Mouse (Mus musculus) Patski (cell line): ENCODE measurements at regions not wholly inside any gene's neighbourhood (a gene's known extent, or its start where the extent isn't known, plus 50 kb on each side); places are given as distances from the start of the nearest gene placed in this dataset.

Experiments used
- ATAC-seq: fragments of 100-300 bp; one replicate; pipeline ENCODE4 v1.8.0; 2021
- CTCF ChIA-PET: fragments of 350-600 bp; sonication (Branson Sonifier 250); formaldehyde crosslinking; loops from one replicate; lab custom pipeline; 2022; ENCODE audit warnings: inconsistent platforms; lab: Charles Lee
- POLR2A ChIA-PET: fragments of 350-600 bp; sonication (Branson Sonifier 250); formaldehyde crosslinking; loops from one replicate; lab custom pipeline; 2022; ENCODE audit warnings: antibody characterized with exemption, inconsistent platforms; lab: Charles Lee
- DNase-seq: peaks from one replicate; pipeline ENCODE4 v3.0.0-alpha.2; 2011; ENCODE audit warnings: low read depth, low spot score
- H3K27me3 ChIP-seq: fragments of 371-371 bp; one replicate; pipeline ENCODE4 v1.5.1; 2021
- CTCF ChIP-seq: fragments of 100-300 bp; IDR thresholded peaks from one replicate; pipeline ENCODE4 v1.5.1; 2021
- in situ Hi-C: fragments of 300-500 bp; cut with MboI; formaldehyde crosslinking; loops from 3 replicates; pipeline ENCODE4 v1.11.1; 2018; ENCODE audit warnings: low pct_unique_long_range_greater_than_20kb, mixed read lengths

DNA sequence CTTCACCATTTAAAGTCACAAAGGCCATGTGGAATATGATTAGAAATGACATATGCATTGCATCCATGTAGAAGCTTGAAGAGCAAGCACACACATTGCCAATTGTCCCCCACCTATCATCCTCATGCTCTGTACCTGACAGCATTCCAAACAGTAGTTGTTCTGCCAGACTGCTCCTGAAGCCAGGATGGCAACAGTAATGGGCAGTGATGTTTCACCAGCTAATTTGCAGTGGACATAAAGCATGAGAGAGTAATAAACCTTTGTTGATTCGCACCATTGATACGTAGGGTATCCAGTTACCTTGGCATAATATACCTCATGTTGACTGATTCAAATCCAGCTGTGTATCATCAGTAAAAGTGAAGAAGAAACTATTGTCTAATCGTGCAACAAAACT lies 606.5 kb upstream of the Celf2 start:
- H3K27me3 ChIP-seq = no peaks in the 10 kb centered on the region
- no peak for TF ChIP-seq CTCF
- CTCF ChIA-PET = no interaction called here
- in situ Hi-C loops = no loop called here
- DNase-seq (no peak), ATAC-seq (no peak)
- POLR2A ChIA-PET = interaction anchor here (0.9 kb wide), 1 partner anchor 10 kb away, joined by 9 read pairs; no protein-coding TSS in a partner anchor

DNA sequence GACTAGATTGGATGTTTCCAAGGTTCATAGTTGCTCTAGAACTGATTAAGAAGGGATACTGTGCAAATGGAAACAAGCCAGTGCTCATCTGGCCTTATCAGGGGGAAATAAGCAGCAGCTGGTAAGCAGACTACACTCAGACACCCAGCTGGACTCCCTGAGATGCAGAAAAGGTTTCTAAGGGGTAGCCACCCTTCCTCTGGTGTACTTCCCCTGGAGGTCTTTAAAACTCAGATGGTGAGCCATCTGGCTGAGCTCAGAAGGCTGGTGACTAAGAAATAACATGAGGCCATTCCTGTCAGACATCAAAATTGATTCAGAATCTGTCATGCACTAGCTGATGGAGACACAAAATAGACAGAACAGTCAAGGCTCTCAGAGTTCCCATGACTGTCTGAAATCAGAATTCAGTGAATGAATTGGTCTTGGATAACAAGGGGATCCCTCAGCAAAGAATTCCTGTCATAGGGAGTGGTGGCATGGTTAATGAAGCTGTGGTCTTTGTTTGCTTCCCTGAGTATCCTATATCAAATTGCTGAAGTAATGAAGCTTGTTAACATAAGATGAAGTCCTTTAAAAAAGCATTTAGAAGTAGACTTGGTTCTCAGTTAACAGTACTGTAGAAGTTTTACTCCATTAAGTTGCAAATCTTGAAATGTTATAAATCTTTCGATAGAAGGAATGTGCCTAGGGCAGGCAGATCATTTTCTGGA lies 603.2 kb upstream of the Celf2 start:
- DNase-seq (no peak), ATAC-seq (no peak)
- no peak for TF ChIP-seq CTCF
- H3K27me3 ChIP-seq = no peaks in the 10 kb centered on the region
- in situ Hi-C loops = no loop called here
- ChIA-PET POLR2A (interaction anchor here (1.0 kb wide), 1 partner anchor 14 kb away, joined by 3 read pairs; no protein-coding TSS in a partner anchor), CTCF (no interaction called here)

DNA sequence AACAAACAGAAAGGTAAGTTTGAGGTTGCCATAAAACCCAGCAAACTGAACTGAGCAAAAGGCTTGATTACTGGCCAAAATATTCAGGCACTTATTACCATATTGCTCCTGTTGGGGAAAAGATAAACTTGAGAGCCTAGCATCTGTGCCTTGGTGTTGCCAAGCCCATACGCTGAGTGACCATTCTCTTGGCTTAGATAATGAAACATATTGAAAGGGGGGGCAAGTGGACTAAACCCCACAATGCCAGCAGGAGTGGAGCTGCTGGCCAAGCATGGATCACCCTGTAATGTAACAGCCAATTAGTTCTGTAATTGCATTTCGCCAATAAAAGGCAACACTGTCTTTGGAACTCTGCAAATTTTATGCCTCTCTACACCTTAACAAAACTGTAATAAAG lies 584.8 kb upstream of the Celf2 start:
- no peak for ATAC-seq
- POLR2A ChIA-PET = no interaction called here
- CTCF ChIA-PET = no interaction called here
- DNase-seq = no peak
- no peak for TF ChIP-seq CTCF
- in situ Hi-C loops = no loop called here
- peaks cover 3% of the 10 kb centered on the region for H3K27me3 ChIP-seq

DNA sequence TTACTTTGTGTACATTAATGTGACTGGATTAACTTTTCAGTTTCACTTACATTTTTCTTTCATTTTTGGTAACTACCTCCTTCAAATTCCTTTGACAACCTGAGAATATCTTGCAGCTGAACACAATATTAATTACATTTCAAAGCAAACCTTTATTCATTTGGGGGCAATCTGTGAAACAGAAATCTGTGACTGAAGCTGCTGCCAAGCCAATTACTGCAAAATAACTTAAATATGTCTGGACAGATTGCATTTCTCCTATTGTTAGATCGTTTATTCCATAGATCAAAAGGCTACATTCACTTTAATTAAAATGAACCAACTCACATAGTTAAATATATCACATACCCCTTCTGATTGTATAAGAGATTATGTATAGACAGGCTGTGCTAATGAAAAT lies 558.5 kb upstream of the Celf2 start:
- H3K27me3 ChIP-seq = peaks cover 10% of the 10 kb centered on the region
- ATAC-seq = no peak
- no peak for DNase-seq
- in situ Hi-C loops = no loop called here
- ChIA-PET CTCF (no interaction called here), POLR2A (no interaction called here)
- no peak for TF ChIP-seq CTCF

DNA sequence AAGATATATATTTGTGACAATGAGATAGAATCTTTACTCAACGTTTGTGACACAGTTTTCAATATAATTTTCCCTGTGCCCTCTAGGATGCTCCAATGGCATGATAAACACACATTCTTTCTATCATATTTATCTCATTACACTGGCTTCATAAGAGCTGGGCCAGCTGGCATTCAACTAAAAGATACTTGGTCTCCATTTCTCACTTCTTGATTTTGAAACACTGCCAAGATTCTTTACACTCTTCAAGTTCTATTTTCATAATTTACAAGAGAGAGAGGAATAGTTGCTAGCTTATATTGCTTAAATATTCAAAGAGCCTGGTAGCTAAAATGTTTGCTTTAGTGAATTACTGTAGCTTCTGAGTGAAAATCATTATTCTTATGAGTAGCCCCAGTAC lies 552.3 kb upstream of the Celf2 start:
- POLR2A ChIA-PET = no interaction called here
- in situ Hi-C loops = no loop called here
- CTCF ChIA-PET = no interaction called here

DNA sequence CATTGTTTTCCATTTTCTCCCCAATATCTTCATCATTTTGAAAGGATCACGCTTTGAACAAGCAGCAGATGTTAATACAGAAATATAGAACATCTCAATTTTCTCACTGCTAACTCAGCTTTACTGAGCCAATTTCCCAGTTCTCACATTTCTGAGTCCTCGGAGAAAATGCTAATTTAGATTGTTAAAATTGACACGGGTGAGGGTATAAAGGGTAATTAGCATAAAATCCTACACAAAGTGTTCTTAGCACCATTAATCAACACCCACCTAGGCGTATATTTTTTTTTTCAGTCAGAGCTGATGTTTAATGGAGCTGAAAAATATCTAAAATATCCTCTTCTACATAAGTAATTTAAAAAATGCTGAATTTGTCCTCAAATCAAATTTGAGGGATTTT lies 519.8 kb upstream of the Celf2 start:
- POLR2A ChIA-PET = no interaction called here
- TF ChIP-seq CTCF = no peak
- H3K27me3 ChIP-seq = no peaks in the 10 kb centered on the region
- in situ Hi-C loops = no loop called here
- no peak for DNase-seq
- no peak for ATAC-seq
- CTCF ChIA-PET = no interaction called here

More for the DNA sequence above, 552.3 kb upstream of the Celf2 start:
- H3K27me3 ChIP-seq = no peaks in the 10 kb centered on the region
- no peak for TF ChIP-seq CTCF
- DNase-seq (no peak), ATAC-seq (no peak)

DNA sequence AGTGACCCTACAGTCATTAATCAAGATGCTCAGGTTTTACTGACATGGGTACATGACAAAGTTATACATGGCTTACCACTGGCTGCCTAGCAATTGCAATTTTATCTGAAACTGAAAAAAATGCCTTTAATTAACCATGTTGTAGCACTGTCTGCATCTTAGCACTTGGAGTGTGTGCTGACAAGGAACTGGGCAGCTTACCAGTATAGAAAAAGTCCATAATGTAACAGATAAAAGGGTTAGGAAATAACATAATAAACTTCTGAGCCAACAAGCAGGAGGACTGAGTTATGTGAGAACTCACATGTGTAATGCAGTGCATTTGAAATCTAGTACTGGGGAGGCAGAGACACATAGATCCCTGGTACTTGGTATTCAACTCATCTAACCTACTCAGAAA lies 518.2 kb upstream of the Celf2 start:
- no peak for DNase-seq
- no peak for ATAC-seq
- in situ Hi-C loops = no loop called here
- TF ChIP-seq CTCF = no peak
- CTCF ChIA-PET = no interaction called here
- H3K27me3 ChIP-seq = no peaks in the 10 kb centered on the region
- POLR2A ChIA-PET = no interaction called here

DNA sequence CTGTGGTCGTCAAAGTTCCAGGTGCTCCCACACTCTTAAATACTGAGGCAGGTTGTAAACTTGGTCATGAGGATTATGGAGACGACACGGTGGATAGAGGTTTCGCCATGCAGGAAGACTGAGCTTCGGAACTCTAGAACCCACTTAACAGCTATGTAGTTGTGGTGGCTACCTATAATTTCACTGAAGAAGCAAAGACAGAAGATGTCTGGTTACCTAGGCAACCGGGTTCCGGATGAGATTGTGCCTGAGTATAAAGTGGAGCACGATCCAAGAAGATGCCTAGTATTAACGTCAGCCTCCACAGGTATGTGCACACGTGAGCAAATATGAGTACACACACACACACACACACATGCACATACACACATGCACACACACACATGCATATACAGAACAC lies 517.3 kb upstream of the Celf2 start:
- CTCF ChIA-PET = no interaction called here
- in situ Hi-C loops = no loop called here
- no peaks in the 10 kb centered on the region for H3K27me3 ChIP-seq
- no peak for ATAC-seq
- POLR2A ChIA-PET = no interaction called here
- DNase-seq = no peak
- no peak for TF ChIP-seq CTCF

DNA sequence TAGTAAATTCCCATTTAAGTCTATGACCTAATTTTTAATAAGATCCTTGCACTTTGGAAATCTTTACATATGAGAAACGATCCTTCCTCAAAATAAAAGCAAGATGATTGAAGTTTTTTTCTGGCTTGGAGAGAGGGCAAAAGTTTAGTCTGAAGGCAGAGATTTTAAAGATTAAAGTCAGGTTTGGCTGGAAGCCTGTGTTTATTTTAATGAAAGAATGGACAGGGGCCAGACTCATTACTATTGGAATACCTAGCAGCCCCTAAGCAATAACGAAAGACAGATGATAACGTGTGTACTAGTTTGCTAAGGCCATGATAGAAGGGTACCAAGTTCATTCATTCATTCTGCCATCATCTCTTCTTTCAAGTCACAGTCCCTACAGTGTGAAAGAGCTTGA lies 513.3 kb upstream of the Celf2 start:
- no peaks in the 10 kb centered on the region for H3K27me3 ChIP-seq
- ChIA-PET CTCF (no interaction called here), POLR2A (no interaction called here)
- TF ChIP-seq CTCF = no peak
- DNase-seq (no peak), ATAC-seq (no peak)
- in situ Hi-C loops = no loop called here

DNA sequence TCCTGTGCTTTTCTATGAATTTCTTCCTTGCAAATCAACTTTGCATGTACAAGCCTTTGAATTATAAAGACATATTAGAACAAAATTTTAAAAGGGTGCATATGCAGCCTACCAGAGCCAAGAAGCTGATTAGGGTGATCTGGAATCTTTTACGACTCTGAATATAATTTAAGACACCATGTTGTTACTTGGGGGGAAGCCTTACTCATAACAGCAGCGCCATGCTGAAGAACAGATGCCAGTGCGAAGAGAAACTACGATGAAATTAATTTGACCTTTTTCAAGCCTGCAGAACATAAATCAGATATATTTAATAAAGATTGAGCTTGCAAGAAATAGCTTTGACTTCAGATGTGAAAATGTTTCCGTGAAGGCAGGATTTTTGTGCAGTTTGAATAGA lies 512.7 kb upstream of the Celf2 start:
- ATAC-seq (no peak), DNase-seq (no peak)
- in situ Hi-C loops = no loop called here
- ChIA-PET CTCF (no interaction called here), POLR2A (no interaction called here)
- TF ChIP-seq CTCF = no peak
- no peaks in the 10 kb centered on the region for H3K27me3 ChIP-seq

DNA sequence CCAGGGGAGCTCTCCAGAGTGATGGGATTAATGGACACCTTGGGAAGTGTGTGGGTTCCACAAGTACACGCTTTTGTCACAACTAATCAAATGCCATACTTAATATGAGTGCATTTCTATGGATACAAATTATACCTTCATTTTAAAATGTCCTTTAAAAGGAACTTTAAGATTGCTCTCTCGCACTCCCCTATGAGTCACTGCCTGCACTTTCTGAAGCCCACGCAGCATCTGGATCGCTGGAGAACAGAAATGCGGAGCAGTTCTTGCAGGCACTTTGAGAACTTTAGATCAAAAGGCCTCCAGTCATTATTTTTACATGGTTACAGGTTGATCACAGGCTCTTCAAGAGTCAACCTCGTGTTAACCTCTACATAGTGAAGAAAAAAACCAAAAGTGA lies 503.5 kb upstream of the Celf2 start:
- no peaks in the 10 kb centered on the region for H3K27me3 ChIP-seq
- ChIA-PET CTCF (interaction anchor here (1.4 kb wide), 1 partner anchor 11 kb away, joined by 3 read pairs; no protein-coding TSS in a partner anchor), POLR2A (no interaction called here)
- no peak for ATAC-seq
- in situ Hi-C loops = no loop called here
- no peak for DNase-seq
- no peak for TF ChIP-seq CTCF

DNA sequence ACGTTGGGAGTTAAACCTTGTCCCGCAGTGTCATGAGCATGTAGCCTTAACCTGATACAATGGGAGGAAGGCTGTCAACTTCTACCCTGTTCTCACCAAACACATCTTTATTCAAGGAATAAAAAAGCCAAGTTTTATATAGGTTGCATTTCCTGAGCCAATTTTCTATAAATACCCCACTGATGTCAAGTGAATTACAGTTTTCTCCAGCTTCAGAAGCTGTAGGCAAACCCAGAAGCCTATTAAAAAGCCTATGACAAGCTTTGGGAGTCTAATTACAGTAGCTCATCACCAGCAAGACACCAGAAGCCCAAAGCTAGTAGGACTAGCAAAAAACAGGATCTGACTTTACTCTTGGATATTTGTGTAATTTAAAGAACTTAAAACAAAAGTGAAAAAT lies 490.1 kb upstream of the Celf2 start:
- in situ Hi-C loops = no loop called here
- no peak for TF ChIP-seq CTCF

More for the DNA sequence above, 490.1 kb upstream of the Celf2 start:
- ChIA-PET CTCF (interaction anchor here (1.2 kb wide), 1 partner anchor 12 kb away, joined by 3 read pairs; no protein-coding TSS in a partner anchor), POLR2A (no interaction called here)
- no peak for ATAC-seq
- DNase-seq = no peak
- H3K27me3 ChIP-seq = no peaks in the 10 kb centered on the region
